Comparison of ENCODE assay signal across 8 mouse cellular contexts in genomic region chr2:84740608-84741333, GRCm38 (mm10). TPM values are rescaled to one million over a fixed set of nuclear protein-coding genes. Genes with fewer than 3 reads are reported as not detected.
A peak's percentile ranks its signal among the peaks of the same experiment; 100 is the strongest.
DNase-seq lines count a peak whose midpoint lies in the region; ATAC-seq and TF ChIP-seq lines count a peak whose summit lies in the region.

No protein-coding gene starts in this region.

- peaks cover 17% of the 10 kb centered on the region for H3K4me1 ChIP-seq in thymus, adult 2 months (replicated peaks; ENCODE audit: control insufficient read depth, insufficient read depth, low read length)
- peaks cover 75% of the 10 kb centered on the region for H3K4me1 ChIP-seq in embryonic facial prominence, embryonic 13.5 days
- peaks cover 37% of the 10 kb centered on the region for H3K4me1 ChIP-seq in hindbrain, postnatal 0 days (ENCODE audit: insufficient read depth, low read length)
- peaks cover 88% of the 10 kb centered on the region for H3K4me1 ChIP-seq in liver, embryonic 15.5 days (replicated peaks)
- peaks cover 11% of the 10 kb centered on the region for H3K4me1 ChIP-seq in small intestine, adult 2 months (ENCODE audit: control insufficient read depth, insufficient read depth, insufficient read length, low read length)

- DNase-seq in thymus, postnatal 0 days (ENCODE audit: low spot score): peak; percentile 39
- no peak for DNase-seq in thymus, adult 2 months
- DNase-seq in hindbrain, postnatal 0 days (ENCODE audit: low spot score): peak; percentile 41
- DNase-seq in layer of hippocampus, adult 9-11 months: no peak
- DNase-seq in frontal cortex, postnatal 10 days (ENCODE audit: low spot score in 2 of 2): no peak

- no peak for TF ChIP-seq POLR2A in thymus, adult 2 months (IDR thresholded peaks at IDR 0.05; ENCODE audit: control insufficient read depth, extremely low read depth, insufficient read depth, low read length, poor library complexity)
- no peak for TF ChIP-seq POLR2A in small intestine, adult 2 months (IDR thresholded peaks at IDR 0.05; ENCODE audit: low read depth, low read length)

- no peak for ATAC-seq in embryonic facial prominence, embryonic 13.5 days (ENCODE audit: insufficient number of reproducible peaks, insufficient read depth, low FRiP score, low TSS enrichment, low read depth)
- no peak for ATAC-seq in hindbrain, postnatal 0 days
- ATAC-seq in liver, embryonic 15.5 days (ENCODE audit: insufficient read depth): no peak

- peak overlapping the region; percentile 99; the same call in 1 of the 2 replicates for H3K9ac ChIP-seq in embryonic facial prominence, embryonic 13.5 days
- no peak overlapping the region for H3K9ac ChIP-seq in hindbrain, postnatal 0 days (replicated peaks; ENCODE audit: low read length)
- H3K9ac ChIP-seq in liver, embryonic 15.5 days: no peak overlapping the region

- peaks cover 26% of the 10 kb centered on the region for H3K27me3 ChIP-seq in thymus, adult 2 months (ENCODE audit: control insufficient read depth, insufficient read depth, low read length)
- H3K27me3 ChIP-seq in embryonic facial prominence, embryonic 13.5 days: peaks cover 2% of the 10 kb centered on the region; the same call in 1 of the 2 replicates
- H3K27me3 ChIP-seq in hindbrain, postnatal 0 days (ENCODE audit: insufficient read depth, low read length): no peaks in the 10 kb centered on the region
- H3K27me3 ChIP-seq in liver, embryonic 15.5 days: peaks cover 56% of the 10 kb centered on the region
- peaks cover 16% of the 10 kb centered on the region for H3K27me3 ChIP-seq in small intestine, adult 2 months (ENCODE audit: control insufficient read depth, insufficient read depth, low read length)

- 88% methylated on average over 15 of the region's 15 CpGs for WGBS in thymus, adult 2 months
- WGBS in embryonic facial prominence, embryonic 13.5 days: 74% methylated on average over 15 of the region's 15 CpGs
- 63% methylated on average over 15 of the region's 15 CpGs for WGBS in hindbrain, postnatal 0 days
- WGBS in liver, embryonic 15.5 days (ENCODE audit: insufficient replicate concordance): 72% methylated on average over 15 of the region's 15 CpGs
- 83% methylated on average over 15 of the region's 15 CpGs for WGBS in small intestine, adult 2 months

- TF ChIP-seq CTCF in thymus, adult 2 months (IDR thresholded peaks at IDR 0.05; ENCODE audit: borderline replicate concordance, control insufficient read depth, extremely low read depth, insufficient read depth, low read length, poor library complexity): no peak
- TF ChIP-seq CTCF in hindbrain, postnatal 0 days (IDR thresholded peaks at IDR 0.05; ENCODE audit: low read depth): peak; percentile 43
- TF ChIP-seq CTCF in small intestine, adult 2 months (IDR thresholded peaks at IDR 0.05; ENCODE audit: extremely low read depth, insufficient read length, insufficient replicate concordance, low read depth, low read length): peak; percentile 27; the same call in 1 of the 2 replicates

- H3K4me3 ChIP-seq in thymus, adult 2 months (ENCODE audit: control insufficient read depth, insufficient read depth, low read length): no peak overlapping the region
- H3K4me3 ChIP-seq in embryonic facial prominence, embryonic 13.5 days: peak overlapping the region; percentile 86
- no peak overlapping the region for H3K4me3 ChIP-seq in hindbrain, postnatal 0 days (ENCODE audit: low read length)
- H3K4me3 ChIP-seq in liver, embryonic 15.5 days (replicated peaks): no peak overlapping the region
- no peak overlapping the region for H3K4me3 ChIP-seq in small intestine, adult 2 months (ENCODE audit: low read depth, low read length)

- H3K4me2 ChIP-seq in embryonic facial prominence, embryonic 13.5 days: peak overlapping the region; percentile 92
- peak overlapping the region; percentile 77 for H3K4me2 ChIP-seq in hindbrain, postnatal 0 days (ENCODE audit: low read depth, low read length)
- 0 out of 2 replicates have a peak overlapping the region, but pooled peaks have one; percentile 12 for H3K4me2 ChIP-seq in liver, embryonic 15.5 days

- H3K27ac ChIP-seq in thymus, adult 2 months (ENCODE audit: control insufficient read depth, insufficient read depth, low read length): no peak overlapping the region
- peak overlapping the region; percentile 99 for H3K27ac ChIP-seq in embryonic facial prominence, embryonic 13.5 days
- H3K27ac ChIP-seq in hindbrain, postnatal 0 days: peak overlapping the region; percentile 88; the same call in 1 of the 2 replicates
- H3K27ac ChIP-seq in liver, embryonic 15.5 days (replicated peaks): peak overlapping the region; percentile 85
- no peak overlapping the region for H3K27ac ChIP-seq in small intestine, adult 2 months (ENCODE audit: insufficient read depth, low read depth, low read length)

- no peaks in the 10 kb centered on the region for H3K36me3 ChIP-seq in thymus, adult 2 months (ENCODE audit: control insufficient read depth, insufficient read depth, low read length)
- H3K36me3 ChIP-seq in embryonic facial prominence, embryonic 13.5 days: peaks cover 18% of the 10 kb centered on the region
- no peaks in the 10 kb centered on the region for H3K36me3 ChIP-seq in hindbrain, postnatal 0 days (ENCODE audit: insufficient read depth, low read length)
- peaks cover 58% of the 10 kb centered on the region for H3K36me3 ChIP-seq in liver, embryonic 15.5 days (replicated peaks)
- H3K36me3 ChIP-seq in small intestine, adult 2 months (ENCODE audit: control insufficient read depth, insufficient read depth, low read length): no peaks in the 10 kb centered on the region

- no peaks in the 10 kb centered on the region for H3K9me3 ChIP-seq in embryonic facial prominence, embryonic 13.5 days
- H3K9me3 ChIP-seq in hindbrain, postnatal 0 days (ENCODE audit: low read length): no peaks in the 10 kb centered on the region
- H3K9me3 ChIP-seq in liver, embryonic 15.5 days (replicated peaks): no peaks in the 10 kb centered on the region

RNA-seq across cellular contexts. Expression of gene Gm19426, which starts 2.7 kb away (rescaled TPM):
- polyA plus RNA-seq in thymus, postnatal 0 days (2015; fragmentation: Nextera tagmentation; extraction: Ambion mirVana): 0.33 and 0.54 TPM in 2 replicates
- polyA plus RNA-seq in thymus, adult 2 months (2012; rRNA removed): 0.15 TPM in 1 of 2 replicates, not detected in the other
- 8.6 and 9.6 TPM in 2 replicates for polyA plus RNA-seq in embryonic facial prominence, embryonic 13.5 days (2015; fragmentation: Nextera tagmentation; extraction: Ambion mirVana)
- total RNA-seq in hindbrain, postnatal 0 days (2014; rRNA removed): 2.9 and 4.3 TPM in 2 replicates
- 3.8 and 6.1 TPM in 2 replicates for polyA plus RNA-seq in hindbrain, postnatal 0 days (2015; fragmentation: Nextera tagmentation; extraction: Ambion mirVana)
- 1.4 and 1.5 TPM in 2 replicates for polyA plus RNA-seq in liver, embryonic 15.5 days (2015; fragmentation: Nextera tagmentation; extraction: Ambion mirVana)
- polyA plus RNA-seq in small intestine, adult 2 months (2012; rRNA removed): 0.18 and 0.25 TPM in 2 replicates

RNA-seq across cellular contexts. Expression of gene Ypel4, which starts 6.9 kb away (rescaled TPM):
- 0.21 and 0.27 TPM in 2 replicates for polyA plus RNA-seq in thymus, postnatal 0 days (2015; fragmentation: Nextera tagmentation; extraction: Ambion mirVana)
- polyA plus RNA-seq in thymus, adult 2 months (2012; rRNA removed): 1.2 and 2.0 TPM in 2 replicates
- polyA plus RNA-seq in embryonic facial prominence, embryonic 13.5 days (2015; fragmentation: Nextera tagmentation; extraction: Ambion mirVana): 9.8 and 12.1 TPM in 2 replicates
- total RNA-seq in hindbrain, postnatal 0 days (2014; rRNA removed): 10.0 and 16.8 TPM in 2 replicates
- 12.3 and 13.1 TPM in 2 replicates for polyA plus RNA-seq in hindbrain, postnatal 0 days (2015; fragmentation: Nextera tagmentation; extraction: Ambion mirVana)
- 66.9 and 75.7 TPM in 2 replicates for polyA plus RNA-seq in liver, embryonic 15.5 days (2015; fragmentation: Nextera tagmentation; extraction: Ambion mirVana)
- 0.57 and 2.4 TPM in 2 replicates for polyA plus RNA-seq in small intestine, adult 2 months (2012; rRNA removed)

RNA-seq across cellular contexts. Expression of gene Clp1, which starts 13.6 kb away (rescaled TPM):
- 55.3 and 62.1 TPM in 2 replicates for polyA plus RNA-seq in thymus, postnatal 0 days (2015; fragmentation: Nextera tagmentation; extraction: Ambion mirVana)
- polyA plus RNA-seq in thymus, adult 2 months (2012; rRNA removed): 25.0 and 29.3 TPM in 2 replicates
- polyA plus RNA-seq in embryonic facial prominence, embryonic 13.5 days (2015; fragmentation: Nextera tagmentation; extraction: Ambion mirVana): 32.7 and 39.0 TPM in 2 replicates
- total RNA-seq in hindbrain, postnatal 0 days (2014; rRNA removed): 6.3 and 14.3 TPM in 2 replicates
- 11.2 and 12.0 TPM in 2 replicates for polyA plus RNA-seq in hindbrain, postnatal 0 days (2015; fragmentation: Nextera tagmentation; extraction: Ambion mirVana)
- 53.9 and 59.7 TPM in 2 replicates for polyA plus RNA-seq in liver, embryonic 15.5 days (2015; fragmentation: Nextera tagmentation; extraction: Ambion mirVana)
- 4.3 and 11.4 TPM in 2 replicates for polyA plus RNA-seq in small intestine, adult 2 months (2012; rRNA removed)

RNA-seq across cellular contexts. Expression of gene Zdhhc5, which starts 25.8 kb away (rescaled TPM):
- 17.7 and 20.3 TPM in 2 replicates for polyA plus RNA-seq in thymus, postnatal 0 days (2015; fragmentation: Nextera tagmentation; extraction: Ambion mirVana)
- polyA plus RNA-seq in thymus, adult 2 months (2012; rRNA removed): 53.6 and 57.1 TPM in 2 replicates
- polyA plus RNA-seq in embryonic facial prominence, embryonic 13.5 days (2015; fragmentation: Nextera tagmentation; extraction: Ambion mirVana): 25.2 and 29.6 TPM in 2 replicates
- total RNA-seq in hindbrain, postnatal 0 days (2014; rRNA removed): 38.2 and 41.3 TPM in 2 replicates
- polyA plus RNA-seq in hindbrain, postnatal 0 days (2015; fragmentation: Nextera tagmentation; extraction: Ambion mirVana): 14.6 and 16.8 TPM in 2 replicates
- 17.3 and 18.4 TPM in 2 replicates for polyA plus RNA-seq in liver, embryonic 15.5 days (2015; fragmentation: Nextera tagmentation; extraction: Ambion mirVana)
- polyA plus RNA-seq in small intestine, adult 2 months (2012; rRNA removed): 23.2 and 46.1 TPM in 2 replicates

RNA-seq across cellular contexts. Expression of gene Serping1, which starts 34.5 kb away (rescaled TPM):
- 13.8 and 16.1 TPM in 2 replicates for polyA plus RNA-seq in thymus, postnatal 0 days (2015; fragmentation: Nextera tagmentation; extraction: Ambion mirVana)
- polyA plus RNA-seq in thymus, adult 2 months (2012; rRNA removed): 64.6 and 93.7 TPM in 2 replicates
- 26.0 and 31.3 TPM in 2 replicates for polyA plus RNA-seq in embryonic facial prominence, embryonic 13.5 days (2015; fragmentation: Nextera tagmentation; extraction: Ambion mirVana)
- 28.5 and 36.5 TPM in 2 replicates for total RNA-seq in hindbrain, postnatal 0 days (2014; rRNA removed)
- 40.9 and 46.5 TPM in 2 replicates for polyA plus RNA-seq in hindbrain, postnatal 0 days (2015; fragmentation: Nextera tagmentation; extraction: Ambion mirVana)
- polyA plus RNA-seq in liver, embryonic 15.5 days (2015; fragmentation: Nextera tagmentation; extraction: Ambion mirVana): 84.2 and 102 TPM in 2 replicates
- polyA plus RNA-seq in small intestine, adult 2 months (2012; rRNA removed): 66.5 and 97.6 TPM in 2 replicates

Comparison
In these comparisons a context has a peak if more than half of its experiments do, and no peak if none do; other contexts are left out.
1. DNase-seq: peak in thymus, postnatal 0 days (single experiment) and hindbrain, postnatal 0 days (single experiment); none in thymus, adult 2 months (single experiment), layer of hippocampus, adult 9-11 months (single experiment) and frontal cortex, postnatal 10 days (0 of 2).
2. H3K27ac ChIP-seq: peak in embryonic facial prominence, embryonic 13.5 days (single experiment), hindbrain, postnatal 0 days (single experiment) and liver, embryonic 15.5 days (single experiment); none in thymus, adult 2 months (single experiment) and small intestine, adult 2 months (single experiment).
3. H3K4me2 ChIP-seq: peak in every context shown above with its lines; median percentile 92 in embryonic facial prominence, embryonic 13.5 days; 77 in hindbrain, postnatal 0 days; 12 in liver, embryonic 15.5 days.